Mouse (Mus musculus): ENCODE measurements around the gene Prkacb. TPM values are rescaled to one million over a fixed set of nuclear protein-coding genes. Genes with fewer than 3 reads are reported as not detected.

Prkacb gene
- total RNA-seq, 1 experiment = 19.1 TPM

DNA sequence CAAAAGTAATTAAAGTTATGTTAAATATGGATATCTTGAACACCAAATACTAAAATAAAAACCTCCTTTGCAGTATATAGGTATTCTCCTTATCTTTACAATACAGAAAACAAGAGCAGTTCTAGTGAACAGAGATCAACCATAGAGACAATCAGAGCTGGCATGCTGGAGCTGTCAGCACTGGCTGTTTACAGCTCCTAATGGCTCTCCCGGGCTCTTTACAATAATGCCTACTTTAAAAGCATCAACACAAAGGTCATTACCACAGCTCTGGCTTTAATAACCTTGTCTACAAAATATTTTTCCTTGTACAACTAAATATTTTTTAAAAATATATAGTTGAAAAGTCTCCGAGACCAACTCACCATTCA, 43.2 kb downstream of the Prkacb start:
- in situ Hi-C loops (cut with MboI; ENCODE audit: low sequenced_read_pairs in 2 of 2, unreplicated experiment in 2 of 2) = no loop called here
- TF ChIP-seq HCFC1 (IDR thresholded peaks at IDR 0.05; ENCODE audit: borderline replicate concordance, insufficient read depth, low read length) = no peak
- no peak for TF ChIP-seq CHD2 (IDR thresholded peaks at IDR 0.05; ENCODE audit: low read depth, low read length)
- no peak for TF ChIP-seq ZNF384 (IDR thresholded peaks at IDR 0.05; ENCODE audit: low read depth, low read length)
- no peak for TF ChIP-seq MAFK (IDR thresholded peaks at IDR 0.05; ENCODE audit: insufficient read depth, low read depth, low read length)
- no peak for TF ChIP-seq ZC3H11A (IDR thresholded peaks at IDR 0.05; ENCODE audit: borderline replicate concordance, low read depth, low read length)
- H3K36me3 ChIP-seq (ENCODE audit: control insufficient read depth, insufficient read depth, low read length, poor library complexity, severe bottlenecking) = no peaks in the 10 kb centered on the region; the same call in 1 of the 2 replicates
- DNase-seq (ENCODE audit: low read depth, low spot score) = no peak
- no peak overlapping the region for H3K4me3 ChIP-seq (ENCODE audit: insufficient read depth in 1 of 2, low read depth in 1 of 2, low read length in 2 of 2, poor library complexity in 1 of 2, severe bottlenecking in 1 of 2)
- no peaks in the 10 kb centered on the region for H3K9me3 ChIP-seq (ENCODE audit: control insufficient read depth, insufficient read depth, low read depth, low read length)
- no peak overlapping the region for H3K27ac ChIP-seq (ENCODE audit: insufficient read depth, low read depth, low read length, poor library complexity, severe bottlenecking)
- peaks cover 9 to 15% of the 10 kb centered on the region in 2 experiments; a peak in 3 of 4 replicates for H3K4me1 ChIP-seq (ENCODE audit: control insufficient read depth in 2 of 2, insufficient read depth in 2 of 2, low read length in 2 of 2, poor library complexity in 1 of 2)
- no peak overlapping the region for H3K9ac ChIP-seq (ENCODE audit: insufficient read depth, low read depth, low read length, poor library complexity, severe bottlenecking)

DNA sequence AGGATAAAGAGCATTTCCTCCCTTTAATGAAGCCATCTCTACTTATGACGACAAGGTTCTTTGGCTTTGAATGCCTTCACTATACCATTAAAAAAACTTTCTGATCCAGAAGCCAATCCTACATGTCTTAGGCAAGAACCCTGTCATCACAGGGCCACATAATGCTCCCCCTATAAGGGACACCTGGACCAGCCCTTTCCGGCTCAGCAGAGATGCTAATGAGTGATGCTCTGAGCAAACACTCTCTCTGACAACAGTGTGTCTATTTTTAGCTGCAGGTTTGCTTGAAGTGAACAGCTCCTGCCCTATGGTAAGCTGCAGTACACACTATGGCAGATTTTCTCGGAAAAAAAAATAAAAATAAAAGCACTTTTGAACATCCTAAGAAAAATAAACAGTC, 43.9 kb downstream of the Prkacb start:
- Histone ChIP-seq H3K9me3 (ENCODE audit: control insufficient read depth, insufficient read depth, low read depth, low read length) (no peaks in the 10 kb centered on the region), H3K9ac (ENCODE audit: insufficient read depth, low read depth, low read length, poor library complexity, severe bottlenecking) (no peak overlapping the region), H3K4me1 (ENCODE audit: control insufficient read depth in 2 of 2, insufficient read depth in 2 of 2, low read length in 2 of 2, poor library complexity in 1 of 2) (peaks cover 9 to 15% of the 10 kb centered on the region in 2 experiments; a peak in 3 of 4 replicates), H3K27ac (ENCODE audit: insufficient read depth, low read depth, low read length, poor library complexity, severe bottlenecking) (no peak overlapping the region), H3K36me3 (ENCODE audit: control insufficient read depth, insufficient read depth, low read length, poor library complexity, severe bottlenecking) (no peaks in the 10 kb centered on the region; the same call in 1 of the 2 replicates), H3K4me3 (ENCODE audit: insufficient read depth in 1 of 2, low read depth in 1 of 2, low read length in 2 of 2, poor library complexity in 1 of 2, severe bottlenecking in 1 of 2) (no peak overlapping the region)
- DNase-seq (ENCODE audit: low read depth, low spot score) = no peak
- TF ChIP-seq HCFC1 (IDR thresholded peaks at IDR 0.05; ENCODE audit: borderline replicate concordance, insufficient read depth, low read length) = no peak
- no peak for TF ChIP-seq MAFK (IDR thresholded peaks at IDR 0.05; ENCODE audit: insufficient read depth, low read depth, low read length)
- no peak for TF ChIP-seq ZC3H11A (IDR thresholded peaks at IDR 0.05; ENCODE audit: borderline replicate concordance, low read depth, low read length)
- no peak for TF ChIP-seq ZNF384 (IDR thresholded peaks at IDR 0.05; ENCODE audit: low read depth, low read length)
- TF ChIP-seq CHD2 (IDR thresholded peaks at IDR 0.05; ENCODE audit: low read depth, low read length) = no peak
- in situ Hi-C loops (cut with MboI; ENCODE audit: low sequenced_read_pairs in 2 of 2, unreplicated experiment in 2 of 2) = no loop called here

DNA sequence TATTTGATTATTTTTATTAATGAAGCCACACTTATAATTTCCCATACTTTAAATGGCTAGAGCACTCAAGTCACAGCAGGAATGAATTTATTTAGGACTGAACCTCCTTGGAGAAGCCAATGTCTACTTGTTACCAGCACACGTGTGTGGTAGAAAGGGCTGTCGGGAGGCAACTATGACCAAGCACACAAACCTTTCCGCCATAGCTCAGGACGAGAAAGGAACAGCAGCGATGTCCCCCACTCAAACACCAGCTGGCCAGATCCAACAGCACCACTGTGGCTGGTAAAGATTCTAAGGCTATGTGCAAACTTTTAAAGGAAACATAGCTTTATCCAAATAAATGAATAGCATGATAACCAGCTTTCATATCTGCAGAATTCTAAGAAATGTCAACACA, 44.4 kb downstream of the Prkacb start:
- TF ChIP-seq CHD2 (IDR thresholded peaks at IDR 0.05; ENCODE audit: low read depth, low read length) = no peak
- no peak for TF ChIP-seq ZC3H11A (IDR thresholded peaks at IDR 0.05; ENCODE audit: borderline replicate concordance, low read depth, low read length)
- TF ChIP-seq HCFC1 (IDR thresholded peaks at IDR 0.05; ENCODE audit: borderline replicate concordance, insufficient read depth, low read length) = no peak
- TF ChIP-seq MAFK (IDR thresholded peaks at IDR 0.05; ENCODE audit: insufficient read depth, low read depth, low read length) = no peak
- TF ChIP-seq ZNF384 (IDR thresholded peaks at IDR 0.05; ENCODE audit: low read depth, low read length) = no peak
- H3K4me3 ChIP-seq (ENCODE audit: insufficient read depth in 1 of 2, low read depth in 1 of 2, low read length in 2 of 2, poor library complexity in 1 of 2, severe bottlenecking in 1 of 2) = no peak overlapping the region
- in situ Hi-C loops (cut with MboI; ENCODE audit: low sequenced_read_pairs in 2 of 2, unreplicated experiment in 2 of 2) = no loop called here
- no peak overlapping the region for H3K9ac ChIP-seq (ENCODE audit: insufficient read depth, low read depth, low read length, poor library complexity, severe bottlenecking)
- no peaks in the 10 kb centered on the region; the same call in 1 of the 2 replicates for H3K36me3 ChIP-seq (ENCODE audit: control insufficient read depth, insufficient read depth, low read length, poor library complexity, severe bottlenecking)
- peaks cover 9 to 15% of the 10 kb centered on the region in 2 experiments; a peak in 3 of 4 replicates for H3K4me1 ChIP-seq (ENCODE audit: control insufficient read depth in 2 of 2, insufficient read depth in 2 of 2, low read length in 2 of 2, poor library complexity in 1 of 2)
- H3K27ac ChIP-seq (ENCODE audit: insufficient read depth, low read depth, low read length, poor library complexity, severe bottlenecking) = no peak overlapping the region
- H3K9me3 ChIP-seq (ENCODE audit: control insufficient read depth, insufficient read depth, low read depth, low read length) = no peaks in the 10 kb centered on the region
- DNase-seq (ENCODE audit: low read depth, low spot score) = no peak

DNA sequence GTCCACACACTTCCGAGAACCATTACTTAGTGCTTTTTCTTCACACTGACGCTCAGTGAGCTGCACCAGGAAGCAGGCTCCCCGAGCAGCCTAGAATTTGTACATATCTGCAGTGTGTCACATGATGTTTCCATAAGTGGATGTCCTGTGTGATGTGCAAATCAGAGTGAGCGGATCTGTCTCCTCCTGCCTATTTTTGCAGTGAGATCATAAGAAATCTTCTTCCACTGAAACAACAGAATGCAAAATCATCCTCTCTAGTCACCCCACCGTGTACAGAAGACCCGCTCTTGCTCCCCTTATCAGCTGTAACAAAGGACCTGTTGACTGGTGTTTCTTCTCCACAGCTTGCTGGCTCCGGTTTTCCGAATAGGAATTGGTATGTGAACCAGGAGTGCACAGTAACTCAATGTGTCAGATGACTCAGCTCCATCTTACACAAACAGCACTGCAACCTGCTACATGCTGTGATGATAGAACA, 46.0 kb downstream of the Prkacb start:
- in situ Hi-C loops (cut with MboI; ENCODE audit: low sequenced_read_pairs in 2 of 2, unreplicated experiment in 2 of 2) = no loop called here
- DNase-seq (ENCODE audit: low read depth, low spot score) = no peak
- Histone ChIP-seq H3K9me3 (ENCODE audit: control insufficient read depth, insufficient read depth, low read depth, low read length) (no peaks in the 10 kb centered on the region), H3K36me3 (ENCODE audit: control insufficient read depth, insufficient read depth, low read length, poor library complexity, severe bottlenecking) (no peaks in the 10 kb centered on the region; the same call in 1 of the 2 replicates), H3K27ac (ENCODE audit: insufficient read depth, low read depth, low read length, poor library complexity, severe bottlenecking) (no peak overlapping the region), H3K4me1 (ENCODE audit: control insufficient read depth in 2 of 2, insufficient read depth in 2 of 2, low read length in 2 of 2, poor library complexity in 1 of 2) (peaks cover 9 to 15% of the 10 kb centered on the region in 2 experiments; a peak in 3 of 4 replicates), H3K4me3 (ENCODE audit: insufficient read depth in 1 of 2, low read depth in 1 of 2, low read length in 2 of 2, poor library complexity in 1 of 2, severe bottlenecking in 1 of 2) (no peak overlapping the region), H3K9ac (ENCODE audit: insufficient read depth, low read depth, low read length, poor library complexity, severe bottlenecking) (no peak overlapping the region)
- TF ChIP-seq MAFK (IDR thresholded peaks at IDR 0.05; ENCODE audit: insufficient read depth, low read depth, low read length) (peak; percentile 64; the same call in 1 of the 2 replicates), CHD2 (IDR thresholded peaks at IDR 0.05; ENCODE audit: low read depth, low read length) (no peak)

Measured in ES-E14 (cell line).